Mouse (Mus musculus) olfactory bulb, adult 2 months (tissue): ENCODE results near the gene Unc5c.

ENCODE experiments used
- CTCF ChIP-seq: fragments of 200-500 bp; IDR thresholded peaks from 2 replicates; pipeline ENCODE4 v1.5.1; 2012; ENCODE audit warnings: low read depth, mild to moderate bottlenecking, low read length, moderate library complexity; ENCODE audit not compliant: insufficient read depth
- POLR2A ChIP-seq: fragments of 200-500 bp; IDR thresholded peaks from 2 replicates; pipeline ENCODE4 v1.6.1; 2012; ENCODE audit warnings: mild to moderate bottlenecking, low read depth, low read length, moderate library complexity; ENCODE audit not compliant: insufficient read depth

DNA sequence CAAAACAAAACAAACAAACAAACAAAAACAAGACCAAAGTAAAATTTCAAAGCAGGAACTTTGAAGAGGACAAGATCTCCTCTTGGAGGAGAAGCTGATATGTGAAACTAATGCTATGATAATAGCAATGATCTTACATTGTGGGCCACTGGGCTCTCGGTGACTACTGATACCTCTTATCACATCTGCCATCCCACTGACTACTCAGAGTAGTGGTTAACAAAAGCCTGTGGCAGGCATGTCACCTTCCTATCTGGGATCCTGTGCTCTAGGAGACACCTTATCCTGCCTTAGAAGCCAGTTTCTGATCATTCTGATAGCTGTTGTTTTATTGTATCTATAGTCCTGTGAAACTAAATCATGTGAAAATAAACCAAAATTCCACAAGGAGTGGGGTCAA is 172.9 kb downstream of the Unc5c start:
- no peak for TF ChIP-seq CTCF
- TF ChIP-seq POLR2A = no peak
